Mouse (Mus musculus) kidney, embryonic 16.5 days (tissue): Measurements from ENCODE around the gene Dusp5. TPM values are rescaled to one million over a fixed set of nuclear protein-coding genes. Genes with fewer than 3 reads are reported as not detected.
A peak's percentile ranks its signal among the peaks of the same experiment; 100 is the strongest.

Experiments
- ATAC-seq: fragments of 200-750 bp; cut with Nextera tagmentation; 2 replicates; pipeline ENCODE4 v1.8.0; 2017; ENCODE audit warnings: moderate TSS enrichment; ENCODE audit not compliant: low FRiP score, low TSS enrichment
- H3K27ac ChIP-seq: fragments of 300-500 bp; sonication (generic); 2 replicates; pipeline ENCODE4 v1.5.1; 2014; ENCODE audit warnings: low read length
- H3K27me3 ChIP-seq: fragments of 300-500 bp; sonication (generic); 2 replicates; pipeline ENCODE4 v1.6.1; 2014; ENCODE audit warnings: low read length, control low read depth, mixed read lengths; ENCODE audit not compliant: insufficient read depth
- H3K36me3 ChIP-seq: fragments of 300-500 bp; sonication (generic); 2 replicates; pipeline ENCODE4 v1.6.1; 2014; ENCODE audit warnings: low read length, control low read depth, mixed read lengths; ENCODE audit not compliant: insufficient read depth
- H3K4me1 ChIP-seq: fragments of 300-500 bp; sonication (generic); 2 replicates; pipeline ENCODE4 v1.6.1; 2014; ENCODE audit warnings: low read length, control low read depth, mixed read lengths; ENCODE audit not compliant: insufficient read depth
- H3K4me2 ChIP-seq: fragments of 300-500 bp; sonication (generic); replicated peaks from 2 replicates; pipeline ENCODE4 v1.6.1; 2014; ENCODE audit warnings: low read depth, low read length
- H3K4me3 ChIP-seq: fragments of 300-500 bp; sonication (generic); 2 replicates; pipeline ENCODE4 v1.5.1; 2014; ENCODE audit warnings: mild to moderate bottlenecking, low read length
- H3K9ac ChIP-seq: fragments of 300-500 bp; sonication (generic); replicated peaks from 2 replicates; pipeline ENCODE4 v1.6.1; 2014; ENCODE audit warnings: low read length
- H3K9me3 ChIP-seq: fragments of 300-500 bp; sonication (generic); 2 replicates; pipeline ENCODE4 v1.6.1; 2016; ENCODE audit warnings: low read length, control low read depth
- WGBS: fragments of 180-500 bp; shearing (Covaris S2); extraction: QIAGEN DNeasy Blood & Tissue Kit; methylation state at CpG from one replicate; pipeline ENCODE4 v1.1.7; 2014; 5-methylcytosine and 5-hydroxymethylcytosine counted together
- polyA plus RNA-seq: library from polyadenylated mRNA; unstranded; fragments of >200 nt; fragmentation: Nextera tagmentation; extraction: Ambion mirVana; gene quantifications from 2 replicates; pipeline ENCODE4 v1.2.1, GENCODE M21; 2015

Gene Dusp5
- polyA plus RNA-seq, 1 experiment from 2014 or later: 9.6 TPM

DNA sequence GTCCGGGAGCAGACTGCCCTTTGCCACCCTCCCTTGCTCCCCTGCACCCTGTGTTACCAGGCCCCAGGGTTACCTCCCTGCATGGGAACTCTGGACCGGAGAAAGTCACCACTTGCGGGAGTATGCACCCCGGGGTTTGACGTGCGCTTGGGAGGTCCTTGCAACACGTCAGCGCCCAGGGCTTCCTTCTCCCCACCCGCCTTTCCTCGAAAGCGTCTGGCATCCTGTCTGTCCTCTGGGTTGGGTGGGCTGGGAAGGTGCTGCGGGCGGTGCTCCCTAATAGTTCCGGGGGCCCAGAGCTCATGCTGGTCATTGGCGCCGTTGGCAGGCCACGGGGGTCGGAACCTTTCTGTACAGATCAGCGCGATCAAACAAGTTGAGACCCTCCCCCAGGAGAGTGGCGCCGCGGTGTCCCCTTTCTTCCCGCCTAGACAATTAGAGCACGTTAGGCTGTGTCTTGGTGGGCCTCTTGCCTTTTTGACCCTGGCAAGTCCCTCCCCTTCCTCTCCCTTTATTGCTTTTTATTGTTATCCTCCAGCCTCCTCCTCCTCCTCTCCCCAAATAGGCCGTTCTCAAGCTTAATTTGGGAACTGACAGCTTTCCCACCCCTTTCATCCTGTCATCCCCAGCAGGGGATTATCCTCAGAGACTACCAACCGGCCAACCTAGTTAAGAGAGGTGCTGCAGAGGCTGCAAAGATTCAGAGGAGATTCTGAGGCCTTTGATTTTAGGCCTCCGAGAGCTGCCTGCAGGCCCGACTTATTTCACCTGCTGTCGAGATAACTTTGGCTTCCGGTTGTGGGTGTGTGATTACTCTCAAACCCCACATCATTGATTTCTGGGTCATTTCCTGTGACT is 1.0 kb downstream of the Dusp5 start:
- Histone ChIP-seq H3K27me3 (peaks cover 9% of the 10 kb centered on the region; the same call in 1 of the 2 replicates), H3K36me3 (0 out of 2 replicates have a peak, but pooled peaks cover 2% of the 10 kb centered on the region), H3K4me2 (peak overlapping the region; percentile 97), H3K4me1 (peaks cover 39% of the 10 kb centered on the region), H3K27ac (peak overlapping the region; percentile 53), H3K9me3 (no peaks in the 10 kb centered on the region), H3K4me3 (peak overlapping the region; percentile 76), H3K9ac (peak overlapping the region; percentile 72)
- peak; percentile 43 for ATAC-seq
- 4% methylated on average over 31 of the region's 31 CpGs for WGBS

DNA sequence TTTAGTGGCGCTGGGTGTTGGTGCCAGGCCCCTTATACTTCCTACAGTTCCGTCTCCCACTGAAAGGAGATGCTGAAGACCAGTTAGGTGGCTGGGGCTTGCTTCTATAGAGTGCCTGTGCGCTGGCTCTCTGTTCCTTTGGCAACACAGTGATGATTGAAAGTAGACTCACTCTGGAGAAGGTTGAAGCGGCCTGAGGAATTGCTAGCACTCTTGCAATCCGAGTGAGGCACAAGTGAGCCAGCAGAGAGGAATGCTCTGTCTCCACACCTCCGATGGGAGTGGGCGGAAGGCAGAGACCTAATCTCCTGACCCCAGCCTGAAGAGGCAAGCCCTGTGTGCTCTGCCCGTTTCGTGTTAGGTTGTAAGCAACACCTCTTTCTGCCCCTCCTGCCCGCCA is 2.5 kb downstream of the Dusp5 start:
- ATAC-seq: no peak
- H3K9me3 ChIP-seq: no peaks in the 10 kb centered on the region
- 0 out of 2 replicates have a peak, but pooled peaks cover 2% of the 10 kb centered on the region for H3K36me3 ChIP-seq
- no peak overlapping the region; the same call in 1 of the 2 replicates for H3K4me3 ChIP-seq
- peak overlapping the region; percentile 97 for H3K4me2 ChIP-seq
- peak overlapping the region; percentile 7; the same call in 1 of the 2 replicates for H3K9ac ChIP-seq
- peaks cover 39% of the 10 kb centered on the region for H3K4me1 ChIP-seq
- H3K27me3 ChIP-seq: peaks cover 9% of the 10 kb centered on the region; the same call in 1 of the 2 replicates
- no peak overlapping the region for H3K27ac ChIP-seq
- 43% methylated on average over 10 of the region's 10 CpGs for WGBS

DNA sequence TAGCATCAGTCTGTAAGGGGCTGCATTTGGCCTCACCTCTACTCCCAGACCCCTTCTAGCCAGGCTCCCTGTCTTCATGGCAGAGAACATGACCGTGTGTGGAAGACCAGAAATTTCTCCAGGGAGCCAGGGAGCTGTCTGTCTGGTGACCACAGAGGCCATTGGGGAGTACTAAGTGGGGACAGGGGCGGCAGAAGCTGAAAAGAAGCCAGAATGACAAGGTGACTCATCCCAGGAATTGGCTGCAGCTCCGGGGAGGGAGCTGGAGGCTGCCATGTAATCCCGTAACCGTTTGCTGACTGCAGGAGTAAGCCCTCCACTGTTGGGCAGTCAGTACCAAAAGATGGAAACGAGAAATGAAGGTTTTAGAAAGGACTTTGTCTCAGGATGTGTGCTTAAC is 3.1 kb downstream of the Dusp5 start:
- no peak overlapping the region for H3K9ac ChIP-seq
- H3K9me3 ChIP-seq: no peaks in the 10 kb centered on the region
- H3K4me2 ChIP-seq: peak overlapping the region; percentile 11; the same call in 1 of the 2 replicates
- 0 out of 2 replicates have a peak, but pooled peaks cover 2% of the 10 kb centered on the region for H3K36me3 ChIP-seq
- peaks cover 39% of the 10 kb centered on the region for H3K4me1 ChIP-seq
- WGBS: 21% methylated on average over 6 of the region's 6 CpGs
- H3K27me3 ChIP-seq: peaks cover 9% of the 10 kb centered on the region; the same call in 1 of the 2 replicates
- no peak overlapping the region for H3K4me3 ChIP-seq
- H3K27ac ChIP-seq: no peak overlapping the region
- ATAC-seq: no peak

DNA sequence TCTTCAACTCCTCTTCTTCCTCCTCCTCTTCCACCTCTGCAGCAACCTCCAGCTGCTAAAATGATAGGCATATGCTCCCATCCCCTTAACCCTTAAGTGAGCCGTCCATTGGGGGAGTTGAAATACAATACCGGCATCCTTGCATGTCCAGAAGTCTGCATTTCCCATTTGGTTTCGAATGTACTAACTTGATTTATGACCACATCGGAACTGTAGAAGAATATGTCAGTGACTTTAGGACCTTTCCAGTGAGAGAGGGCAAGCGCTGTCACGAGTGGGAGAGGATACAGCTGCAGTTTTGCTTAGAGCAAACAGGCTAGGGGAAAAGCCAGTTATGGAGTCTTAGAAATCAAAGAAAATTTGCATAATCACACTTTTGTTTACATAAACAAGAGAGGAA is 3.8 kb downstream of the Dusp5 start:
- Histone ChIP-seq H3K27ac (no peak overlapping the region), H3K4me2 (peak overlapping the region; percentile 11; the same call in 1 of the 2 replicates), H3K4me1 (peaks cover 39% of the 10 kb centered on the region), H3K27me3 (peaks cover 9% of the 10 kb centered on the region; the same call in 1 of the 2 replicates), H3K9me3 (no peaks in the 10 kb centered on the region), H3K36me3 (0 out of 2 replicates have a peak, but pooled peaks cover 2% of the 10 kb centered on the region), H3K9ac (no peak overlapping the region), H3K4me3 (no peak overlapping the region)
- WGBS: 13% methylated on average over 6 of the region's 6 CpGs
- ATAC-seq: no peak

DNA sequence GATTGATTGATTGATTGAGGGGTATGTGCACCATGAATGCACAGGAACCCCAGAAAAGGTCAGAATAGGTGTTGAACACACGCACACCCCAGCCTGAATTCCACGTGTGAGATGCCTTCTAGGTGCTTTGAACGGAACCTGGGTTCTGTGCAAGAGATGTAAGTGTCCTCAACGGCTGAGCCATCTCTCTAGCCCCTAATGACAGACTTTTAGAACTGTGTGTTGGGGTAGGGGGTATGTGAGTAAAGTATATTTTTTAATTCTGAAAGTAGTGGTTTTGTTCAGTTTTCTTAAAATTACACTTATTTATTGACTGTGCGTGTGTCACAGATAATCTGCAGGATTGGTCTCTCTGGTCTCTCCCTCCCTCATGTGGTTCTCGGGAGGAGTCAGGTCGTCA is 4.3 kb downstream of the Dusp5 start:
- no peak overlapping the region for H3K9ac ChIP-seq
- WGBS: 73% methylated on average over 7 of the region's 7 CpGs
- H3K36me3 ChIP-seq: 0 out of 2 replicates have a peak, but pooled peaks cover 2% of the 10 kb centered on the region
- H3K27ac ChIP-seq: no peak overlapping the region
- H3K9me3 ChIP-seq: no peaks in the 10 kb centered on the region
- ATAC-seq: no peak
- peaks cover 9% of the 10 kb centered on the region; the same call in 1 of the 2 replicates for H3K27me3 ChIP-seq
- H3K4me1 ChIP-seq: peaks cover 35% of the 10 kb centered on the region
- H3K4me3 ChIP-seq: no peak overlapping the region
- no peak overlapping the region for H3K4me2 ChIP-seq

DNA sequence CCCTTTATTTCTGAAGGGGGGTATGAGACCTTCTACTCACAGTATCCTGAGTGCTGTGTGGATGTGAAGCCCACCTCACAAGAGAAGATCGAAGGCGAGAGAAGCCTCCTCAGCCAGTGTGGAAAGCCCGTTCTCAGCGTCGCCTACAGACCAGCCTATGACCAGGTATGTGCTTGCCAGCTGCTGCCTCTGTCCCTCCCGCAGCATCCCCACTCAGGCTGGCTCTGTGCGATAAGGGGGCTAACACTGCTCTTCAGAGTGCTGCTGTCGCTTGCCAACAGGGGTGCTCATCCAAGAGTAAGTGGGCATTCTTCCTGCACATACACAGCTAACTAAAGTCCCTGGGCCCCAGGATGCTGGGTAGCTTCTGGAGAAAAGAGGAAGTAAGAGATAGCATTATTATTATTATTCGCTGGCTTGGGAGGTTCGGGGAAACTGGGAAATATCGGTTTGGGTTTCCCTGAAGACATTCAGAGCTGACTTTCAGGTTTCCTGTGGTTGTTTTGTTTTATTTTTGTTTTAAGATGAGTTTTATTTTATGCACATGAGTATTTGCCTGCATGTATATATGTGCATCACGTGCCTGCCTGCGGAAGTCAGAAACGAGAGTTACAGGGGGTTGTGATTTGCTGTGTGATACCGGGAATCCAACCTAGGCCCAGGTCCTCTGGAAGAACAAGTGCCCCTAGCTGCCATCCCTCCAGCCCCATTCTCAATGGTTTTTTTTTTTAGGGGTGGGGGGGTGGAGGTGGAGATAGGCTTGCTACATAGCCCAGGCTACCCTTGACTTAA is 5.1 kb downstream of the Dusp5 start:
- Histone ChIP-seq H3K4me1 (peaks cover 39% of the 10 kb centered on the region), H3K27ac (no peak overlapping the region), H3K4me3 (no peak overlapping the region), H3K4me2 (no peak overlapping the region), H3K27me3 (peaks cover 9% of the 10 kb centered on the region; the same call in 1 of the 2 replicates), H3K36me3 (0 out of 2 replicates have a peak, but pooled peaks cover 2% of the 10 kb centered on the region), H3K9ac (no peak overlapping the region), H3K9me3 (no peaks in the 10 kb centered on the region)
- WGBS: 89% methylated on average over 15 of the region's 15 CpGs
- ATAC-seq: no peak

DNA sequence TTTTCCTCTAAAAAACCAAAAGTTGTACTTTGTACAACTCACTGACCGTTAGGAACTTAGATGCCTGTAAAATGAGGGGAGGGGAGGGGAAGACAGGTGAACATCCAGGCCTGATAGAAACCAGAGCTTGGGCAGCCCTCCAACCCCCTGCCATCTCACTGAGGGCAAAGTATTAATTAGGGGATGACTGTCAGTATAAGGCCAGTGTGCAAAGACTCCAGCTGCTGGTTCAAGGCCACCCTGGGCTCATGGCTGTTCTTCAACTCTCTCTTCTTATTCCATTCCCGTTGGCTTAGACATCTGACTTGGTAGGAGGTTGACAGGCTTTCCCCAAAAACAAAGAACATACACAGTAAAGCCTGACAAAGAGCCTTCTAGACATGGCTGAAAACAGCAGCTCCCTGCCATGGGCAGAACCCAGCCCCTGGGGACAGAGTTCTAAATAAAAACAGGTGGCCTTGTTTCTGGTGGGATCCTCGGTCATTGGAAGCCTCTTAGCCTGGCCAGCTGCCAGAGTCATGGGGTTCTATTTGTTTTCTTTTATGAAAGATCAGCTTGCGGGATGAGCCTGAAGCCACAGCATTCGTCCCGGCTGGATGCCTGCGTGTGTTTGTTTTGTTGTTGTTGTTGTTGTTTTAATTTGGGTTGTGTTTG is 6.0 kb downstream of the Dusp5 start:
- H3K9ac ChIP-seq: no peak overlapping the region
- 81% methylated on average over 7 of the region's 7 CpGs for WGBS
- peaks cover 36% of the 10 kb centered on the region for H3K4me1 ChIP-seq
- H3K27me3 ChIP-seq: peaks cover 8% of the 10 kb centered on the region; the same call in 1 of the 2 replicates
- no peak overlapping the region for H3K4me2 ChIP-seq
- no peak overlapping the region for H3K27ac ChIP-seq
- ATAC-seq: no peak
- no peak overlapping the region for H3K4me3 ChIP-seq
- H3K9me3 ChIP-seq: no peaks in the 10 kb centered on the region
- H3K36me3 ChIP-seq: 0 out of 2 replicates have a peak, but pooled peaks cover 2% of the 10 kb centered on the region

DNA sequence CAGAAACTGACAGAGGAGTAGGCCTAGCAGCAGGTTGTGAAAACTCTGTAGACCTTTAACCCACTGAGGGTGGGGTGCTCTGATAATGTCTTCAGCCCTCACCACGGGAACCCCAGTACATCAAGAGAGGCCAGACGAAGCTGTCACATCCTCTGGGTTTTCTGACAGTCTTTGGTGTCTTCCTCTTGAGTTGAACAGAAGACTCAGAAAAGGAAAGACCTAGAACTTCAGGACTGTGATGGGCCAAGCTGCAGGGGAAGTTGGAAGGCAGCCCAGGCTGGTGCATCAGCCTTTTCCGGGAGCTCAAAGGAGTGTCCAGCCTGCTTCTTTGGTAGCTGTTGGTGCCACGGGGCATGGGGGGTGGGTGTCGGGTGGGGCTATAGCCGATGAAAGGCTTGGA is 6.5 kb downstream of the Dusp5 start:
- peaks cover 31% of the 10 kb centered on the region for H3K4me1 ChIP-seq
- H3K36me3 ChIP-seq: 0 out of 2 replicates have a peak, but pooled peaks cover 4% of the 10 kb centered on the region
- ATAC-seq: no peak
- no peak overlapping the region for H3K4me2 ChIP-seq
- no peaks in the 10 kb centered on the region for H3K9me3 ChIP-seq
- H3K27me3 ChIP-seq: peaks cover 5% of the 10 kb centered on the region; the same call in 1 of the 2 replicates
- H3K4me3 ChIP-seq: no peak overlapping the region
- H3K27ac ChIP-seq: no peak overlapping the region
- H3K9ac ChIP-seq: no peak overlapping the region
- 83% methylated on average over 6 of the region's 6 CpGs for WGBS

DNA sequence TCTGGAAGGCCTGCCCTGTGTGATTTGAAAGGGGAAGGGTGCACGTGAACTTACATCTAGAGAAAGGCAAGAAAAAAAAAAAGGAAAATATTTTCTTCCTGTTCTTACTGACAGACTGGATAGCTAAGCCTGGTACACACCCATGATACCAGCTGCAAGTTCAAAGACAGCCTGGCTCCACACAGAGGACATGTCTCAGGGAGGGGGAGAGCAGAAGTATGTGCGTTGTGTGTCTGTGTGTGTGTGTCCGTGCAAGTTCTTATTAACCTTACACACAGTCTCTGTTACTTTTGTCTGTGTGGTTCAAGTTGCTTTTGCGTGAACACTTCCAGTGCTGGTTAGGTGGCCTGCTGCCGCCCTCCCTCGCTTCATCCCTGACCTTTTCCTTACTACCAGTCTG is 7.3 kb downstream of the Dusp5 start:
- no peak overlapping the region for H3K27ac ChIP-seq
- H3K9ac ChIP-seq: no peak overlapping the region
- H3K4me3 ChIP-seq: no peak overlapping the region
- peaks cover 11% of the 10 kb centered on the region for H3K36me3 ChIP-seq
- peaks cover 23% of the 10 kb centered on the region for H3K4me1 ChIP-seq
- no peaks in the 10 kb centered on the region for H3K9me3 ChIP-seq
- WGBS: 87% methylated on average over 6 of the region's 6 CpGs
- H3K4me2 ChIP-seq: no peak overlapping the region
- H3K27me3 ChIP-seq: no peaks in the 10 kb centered on the region
- no peak for ATAC-seq
